Mouse (Mus musculus) lung, adult 18-20 months (tissue): ENCODE measurements at regions not wholly inside any gene's neighbourhood (a gene's known extent, or its start where the extent isn't known, plus 50 kb on each side); places are given as distances from the start of the nearest gene placed in this dataset.

Experiments
- DNase-seq, 2 experiments: peaks; one replicate each; pipeline ENCODE4 v3.0.0; 2022; ENCODE audit warnings: mixed read lengths in 2 of 2

GRCm38 (mm10) chr1:128950512-128950911, 322.6 kb upstream of the Thsd7b start:
- DNase-seq: no peak

- no peak for DNase-seq
These were observed 322.7 kb upstream of the Cxcr4 start for GRCm38 (mm10) chr1:128914811-128915210.

GRCm38 (mm10) chr1:128912532-128912931, 320.4 kb upstream of the Cxcr4 start:
- DNase-seq: no peak

- DNase-seq: no peak
These were observed 315.5 kb upstream of the Cxcr4 start for GRCm38 (mm10) chr1:128907566-128907965.

- no peak for DNase-seq
These were observed 305.9 kb upstream of the Cxcr4 start for GRCm38 (mm10) chr1:128898025-128898424.

GRCm38 (mm10) chr1:128894546-128894945, 302.5 kb upstream of the Cxcr4 start:
- no peak for DNase-seq

GRCm38 (mm10) chr1:128878291-128878690, 286.2 kb upstream of the Cxcr4 start:
- DNase-seq: no peak

GRCm38 (mm10) chr1:128875289-128875688, 283.2 kb upstream of the Cxcr4 start:
- no peak for DNase-seq

- DNase-seq: no peak
These were observed 282.1 kb upstream of the Cxcr4 start for GRCm38 (mm10) chr1:128874190-128874589.

GRCm38 (mm10) chr1:128868761-128869160, 276.7 kb upstream of the Cxcr4 start:
- no peak for DNase-seq

GRCm38 (mm10) chr1:128860537-128860936, 268.4 kb upstream of the Cxcr4 start:
- no peak for DNase-seq

- DNase-seq: no peak
These were observed 268.0 kb upstream of the Cxcr4 start for GRCm38 (mm10) chr1:128860094-128860493.

- DNase-seq: no peak
These were observed 266.6 kb upstream of the Cxcr4 start for GRCm38 (mm10) chr1:128858661-128859060.

- no peak for DNase-seq
These were observed 264.8 kb upstream of the Cxcr4 start for GRCm38 (mm10) chr1:128856933-128857332.

- DNase-seq: no peak
These were observed 262.6 kb upstream of the Cxcr4 start for GRCm38 (mm10) chr1:128854649-128855048.

- DNase-seq: no peak
These were observed 261.2 kb upstream of the Cxcr4 start for GRCm38 (mm10) chr1:128853286-128853685.

- DNase-seq: no peak
These were observed 245.3 kb upstream of the Cxcr4 start for GRCm38 (mm10) chr1:128837361-128837760.

GRCm38 (mm10) chr1:128835510-128835909, 243.4 kb upstream of the Cxcr4 start:
- no peak for DNase-seq

GRCm38 (mm10) chr1:128833096-128833715, 241.1 kb upstream of the Cxcr4 start:
- no peak for DNase-seq

- peak; percentile 68 to 78 for DNase-seq
These were observed 240.2 kb upstream of the Cxcr4 start for GRCm38 (mm10) chr1:128832201-128832883.

GRCm38 (mm10) chr1:128830671-128831240, 238.7 kb upstream of the Cxcr4 start:
- no peak for DNase-seq

- DNase-seq: no peak
These were observed 237.4 kb upstream of the Cxcr4 start for GRCm38 (mm10) chr1:128829536-128829935.

GRCm38 (mm10) chr1:128826419-128826818, 234.3 kb upstream of the Cxcr4 start:
- DNase-seq: no peak
